Mouse (Mus musculus): ENCODE results near the gene Olfr806. TPM values are rescaled to one million over a fixed set of nuclear protein-coding genes. Genes with fewer than 3 reads are reported as not detected.

Gene Olfr806
- polyA plus RNA-seq, 1 experiment from 2014 or later, result not detected

Small RNAs within 50 kb of the gene (microRNA-seq; reads per million reads assigned to microRNA genes)
- gene Gm24485, result not detected

Other genes with a start within 250 kb of the Olfr806 start
- not detected in 2 replicates for gene Olfr790, start 243.4 kb downstream of the Olfr806 start, polyA plus RNA-seq (2015; fragmentation: Nextera tagmentation; extraction: Ambion mirVana)
- not detected in 2 replicates for gene Olfr791, start 220.1 kb downstream of the Olfr806 start, polyA plus RNA-seq (2015; fragmentation: Nextera tagmentation; extraction: Ambion mirVana)
- not detected in 2 replicates for gene Olfr792, start 202.8 kb downstream of the Olfr806 start, polyA plus RNA-seq (2015; fragmentation: Nextera tagmentation; extraction: Ambion mirVana)
- gene Olfr794, start 174.3 kb downstream of the Olfr806 start, polyA plus RNA-seq (2015; fragmentation: Nextera tagmentation; extraction: Ambion mirVana), result not detected in 2 replicates
- not detected in 2 replicates for gene Olfr796, start 129.4 kb downstream of the Olfr806 start, polyA plus RNA-seq (2015; fragmentation: Nextera tagmentation; extraction: Ambion mirVana)
- gene Olfr798, start 114.0 kb downstream of the Olfr806 start, polyA plus RNA-seq (2015; fragmentation: Nextera tagmentation; extraction: Ambion mirVana), result not detected in 2 replicates
- gene Olfr799, start 104.4 kb downstream of the Olfr806 start, polyA plus RNA-seq (2015; fragmentation: Nextera tagmentation; extraction: Ambion mirVana), result not detected in 2 replicates
- gene Olfr800, start 84.2 kb downstream of the Olfr806 start, polyA plus RNA-seq (2015; fragmentation: Nextera tagmentation; extraction: Ambion mirVana), result not detected in 2 replicates
- gene Olfr801, start 68.1 kb downstream of the Olfr806 start, polyA plus RNA-seq (2015; fragmentation: Nextera tagmentation; extraction: Ambion mirVana), result not detected in 2 replicates
- 0.03 TPM in 1 of 2 replicates, not detected in the other for gene Olfr802, start 53.8 kb downstream of the Olfr806 start, polyA plus RNA-seq (2015; fragmentation: Nextera tagmentation; extraction: Ambion mirVana)
- not detected in 2 replicates for gene Olfr803, start 47.6 kb downstream of the Olfr806 start, polyA plus RNA-seq (2015; fragmentation: Nextera tagmentation; extraction: Ambion mirVana)
- gene Olfr804, start 38.7 kb downstream of the Olfr806 start, polyA plus RNA-seq (2015; fragmentation: Nextera tagmentation; extraction: Ambion mirVana), result not detected in 2 replicates
- not detected in 2 replicates for gene Olfr805, start 12.5 kb downstream of the Olfr806 start, polyA plus RNA-seq (2015; fragmentation: Nextera tagmentation; extraction: Ambion mirVana)
- not detected in 2 replicates for gene Olfr807, start 15.9 kb upstream of the Olfr806 start, polyA plus RNA-seq (2015; fragmentation: Nextera tagmentation; extraction: Ambion mirVana)
- gene Olfr808, start 23.6 kb upstream of the Olfr806 start, polyA plus RNA-seq (2015; fragmentation: Nextera tagmentation; extraction: Ambion mirVana), result not detected in 2 replicates
- gene Olfr809, start 32.7 kb upstream of the Olfr806 start, polyA plus RNA-seq (2015; fragmentation: Nextera tagmentation; extraction: Ambion mirVana), result not detected in 2 replicates
- not detected in 2 replicates for gene Olfr810, start 53.0 kb upstream of the Olfr806 start, polyA plus RNA-seq (2015; fragmentation: Nextera tagmentation; extraction: Ambion mirVana)
- gene Olfr811, start 62.5 kb upstream of the Olfr806 start, polyA plus RNA-seq (2015; fragmentation: Nextera tagmentation; extraction: Ambion mirVana), result not detected in 2 replicates
- not detected in 2 replicates for gene Olfr812, start 104.2 kb upstream of the Olfr806 start, polyA plus RNA-seq (2015; fragmentation: Nextera tagmentation; extraction: Ambion mirVana)
- not detected in 2 replicates for gene Olfr813, start 113.4 kb upstream of the Olfr806 start, polyA plus RNA-seq (2015; fragmentation: Nextera tagmentation; extraction: Ambion mirVana)
- not detected in 2 replicates for gene Olfr814, start 137.9 kb upstream of the Olfr806 start, polyA plus RNA-seq (2015; fragmentation: Nextera tagmentation; extraction: Ambion mirVana)
- gene Olfr815, start 163.9 kb upstream of the Olfr806 start, polyA plus RNA-seq (2015; fragmentation: Nextera tagmentation; extraction: Ambion mirVana), result not detected in 2 replicates
- not detected in 2 replicates for gene Olfr816, start 173.7 kb upstream of the Olfr806 start, polyA plus RNA-seq (2015; fragmentation: Nextera tagmentation; extraction: Ambion mirVana)
- not detected in 2 replicates for gene Olfr818, start 207.2 kb upstream of the Olfr806 start, polyA plus RNA-seq (2015; fragmentation: Nextera tagmentation; extraction: Ambion mirVana)
- gene Olfr819, start 225.3 kb upstream of the Olfr806 start, polyA plus RNA-seq (2015; fragmentation: Nextera tagmentation; extraction: Ambion mirVana), result not detected in 2 replicates
- gene Olfr247, start 234.2 kb upstream of the Olfr806 start, polyA plus RNA-seq (2015; fragmentation: Nextera tagmentation; extraction: Ambion mirVana), result not detected in 2 replicates
- not detected in 2 replicates for gene Gm10310, start 243.1 kb upstream of the Olfr806 start, polyA plus RNA-seq (2015; fragmentation: Nextera tagmentation; extraction: Ambion mirVana)

All from kidney, embryonic 16.5 days (tissue).